Comparison of ENCODE assay signal across 19 mouse cellular contexts in the genomic region with DNA sequence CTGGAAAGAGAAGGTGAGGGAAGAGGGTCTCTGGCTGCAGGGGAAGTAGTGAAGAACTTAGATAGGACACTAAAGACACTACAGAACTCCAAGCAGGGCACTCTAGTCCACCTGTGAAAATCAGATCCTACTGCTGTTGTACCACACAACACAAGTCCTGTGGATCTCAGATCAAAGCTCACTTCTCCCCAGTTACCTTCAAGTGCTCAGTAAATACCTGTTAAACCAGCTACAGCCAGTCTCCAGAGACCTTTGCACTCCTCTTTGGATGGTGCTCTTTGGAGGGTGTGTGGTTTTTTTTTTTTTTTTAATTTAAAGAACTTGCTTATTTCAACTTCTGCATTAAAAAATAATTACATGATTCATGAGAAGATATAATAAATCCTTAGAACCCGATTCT.
"Had no signal": no experiment of that assay in that cellular context is flagged by ENCODE, and none has a peak within 500 bp of the region (broad histone marks: within the 10 kb centered on the region; RNA-seq: fewer than 3 reads in every experiment).

No protein-coding gene starts in this region.

- H3K36me3 ChIP-seq: kidney, embryonic 15.5 days; limb, embryonic 10.5 days; limb, embryonic 13.5 days; liver, embryonic 13.5 days; midbrain, embryonic 12.5 days; midbrain, embryonic 15.5 days; neural tube, embryonic 12.5 days; neural tube, embryonic 15.5 days; stomach, embryonic 15.5 days had no signal

- H3K27me3 ChIP-seq: kidney, embryonic 15.5 days; stomach, embryonic 15.5 days had no signal

- H3K27ac ChIP-seq: kidney, embryonic 15.5 days; layer of hippocampus, adult 2 months; limb, embryonic 10.5 days; limb, embryonic 13.5 days; liver, embryonic 13.5 days; macrophage; midbrain, embryonic 12.5 days; midbrain, embryonic 15.5 days; neural tube, embryonic 12.5 days; neural tube, embryonic 15.5 days; stomach, embryonic 15.5 days had no signal

- DNase-seq: layer of hippocampus, adult 9-11 months; liver; liver, embryonic 13.5 days; lung, embryonic 14.5 days; right cerebral cortex, adult 18-20 months; right cerebral cortex, postnatal 14 days; right cerebral cortex, postnatal 4 days; spleen, adult 18-20 months; thymus, postnatal 25 days had no signal

- H3K4me1 ChIP-seq: limb, embryonic 10.5 days; midbrain, embryonic 12.5 days; midbrain, embryonic 15.5 days; neural tube, embryonic 12.5 days; neural tube, embryonic 15.5 days; stomach, embryonic 15.5 days had no signal

- H3K4me3 ChIP-seq: kidney, embryonic 15.5 days; layer of hippocampus, adult 2 months; limb, embryonic 10.5 days; limb, embryonic 13.5 days; liver, embryonic 13.5 days; midbrain, embryonic 12.5 days; midbrain, embryonic 15.5 days; neural tube, embryonic 12.5 days; neural tube, embryonic 15.5 days; stomach, embryonic 15.5 days had no signal
